Mouse (Mus musculus) embryonic facial prominence, embryonic 12.5 days (tissue): ENCODE measurements around the gene Hsf2bp. TPM values are rescaled to one million over a fixed set of nuclear protein-coding genes. Genes with fewer than 3 reads are reported as not detected.

Source experiments
- ATAC-seq: fragments of 200-750 bp; cut with Nextera tagmentation; 2 replicates; pipeline ENCODE4 v1.8.0; 2017; ENCODE audit not compliant: insufficient number of reproducible peaks, insufficient read depth, low FRiP score, low TSS enrichment
- H3K27ac ChIP-seq: fragments of 300-500 bp; sonication (generic); 2 replicates; pipeline ENCODE4 v1.5.1; 2016; ENCODE audit warnings: mild to moderate bottlenecking
- H3K27me3 ChIP-seq: fragments of 300-500 bp; sonication (generic); 2 replicates; pipeline ENCODE4 v1.6.1; 2016; ENCODE audit warnings: mild to moderate bottlenecking, moderate library complexity
- H3K36me3 ChIP-seq: fragments of 300-500 bp; sonication (generic); 2 replicates; pipeline ENCODE4 v1.6.1; 2016; ENCODE audit warnings: mild to moderate bottlenecking
- H3K4me1 ChIP-seq: fragments of 300-500 bp; sonication (generic); 2 replicates; pipeline ENCODE4 v1.6.1; 2016
- H3K4me2 ChIP-seq: fragments of 300-500 bp; sonication (generic); replicated peaks from 2 replicates; pipeline ENCODE4 v1.6.1; 2016; ENCODE audit warnings: mild to moderate bottlenecking, moderate library complexity
- H3K4me3 ChIP-seq: fragments of 300-500 bp; sonication (generic); 2 replicates; pipeline ENCODE4 v1.5.1; 2016; ENCODE audit warnings: mild to moderate bottlenecking
- H3K9ac ChIP-seq: fragments of 300-500 bp; sonication (generic); 2 replicates; pipeline ENCODE4 v1.6.1; 2016; ENCODE audit warnings: mild to moderate bottlenecking, moderate library complexity
- H3K9me3 ChIP-seq: fragments of 300-500 bp; sonication (generic); 2 replicates; pipeline ENCODE4 v1.6.1; 2016; ENCODE audit warnings: mild to moderate bottlenecking, moderate library complexity
- WGBS: fragments of 180-500 bp; shearing (Covaris S2); methylation state at CpG from one replicate; pipeline ENCODE4 v1.1.7; 2016; 5-methylcytosine and 5-hydroxymethylcytosine counted together
- polyA plus RNA-seq: library from polyadenylated mRNA; unstranded; fragments of >200 nt; fragmentation: Nextera tagmentation; extraction: Ambion mirVana; gene quantifications from 2 replicates; pipeline ENCODE4 v1.2.1, GENCODE M21; 2016

Hsf2bp gene
- polyA plus RNA-seq, 1 experiment from 2014 or later = 0.35 TPM

- Histone ChIP-seq H3K4me3 (no peak overlapping the region), H3K9me3 (no peaks in the 10 kb centered on the region), H3K4me1 (peaks cover 27% of the 10 kb centered on the region), H3K36me3 (no peaks in the 10 kb centered on the region), H3K27ac (peak overlapping the region; percentile 50; the same call in 1 of the 2 replicates), H3K4me2 (no peak overlapping the region), H3K9ac (no peak overlapping the region), H3K27me3 (no peaks in the 10 kb centered on the region)
- no peak for ATAC-seq
- 31% methylated on average over 7 of the region's 7 CpGs for WGBS
Measured at GRCm38 (mm10) chr17:31931499-31931898, 104.7 kb downstream of the Hsf2bp start.

- Histone ChIP-seq H3K4me2 (no peak overlapping the region), H3K9ac (no peak overlapping the region), H3K4me3 (no peak overlapping the region), H3K27ac (no peak overlapping the region), H3K4me1 (peaks cover 14% of the 10 kb centered on the region), H3K36me3 (no peaks in the 10 kb centered on the region), H3K27me3 (no peaks in the 10 kb centered on the region), H3K9me3 (no peaks in the 10 kb centered on the region)
- 62% methylated on average over 13 of the region's 13 CpGs for WGBS
- ATAC-seq = no peak
Measured at GRCm38 (mm10) chr17:31929844-31930715, 106.1 kb downstream of the Hsf2bp start.

- no peak for ATAC-seq
- Histone ChIP-seq H3K9me3 (no peaks in the 10 kb centered on the region), H3K4me1 (peaks cover 11% of the 10 kb centered on the region), H3K9ac (no peak overlapping the region), H3K27ac (no peak overlapping the region), H3K4me2 (no peak overlapping the region), H3K4me3 (no peak overlapping the region), H3K36me3 (no peaks in the 10 kb centered on the region), H3K27me3 (no peaks in the 10 kb centered on the region)
- 93% methylated on average over 6 of the region's 6 CpGs for WGBS
Measured at GRCm38 (mm10) chr17:31929032-31929431, 107.1 kb downstream of the Hsf2bp start.

GRCm38 (mm10) chr17:31927895-31928626 is 108.1 kb downstream of the Hsf2bp start:
- H3K9me3 ChIP-seq = no peaks in the 10 kb centered on the region
- H3K27ac ChIP-seq = no peak overlapping the region
- H3K4me1 ChIP-seq = peaks cover 11% of the 10 kb centered on the region
- WGBS = 85% methylated on average over 10 of the region's 10 CpGs
- no peak overlapping the region for H3K4me3 ChIP-seq
- H3K9ac ChIP-seq = no peak overlapping the region
- no peak for ATAC-seq
- no peaks in the 10 kb centered on the region for H3K27me3 ChIP-seq
- no peak overlapping the region for H3K4me2 ChIP-seq
- no peaks in the 10 kb centered on the region for H3K36me3 ChIP-seq

GRCm38 (mm10) chr17:31924229-31924628 is 111.9 kb downstream of the Hsf2bp start:
- Histone ChIP-seq H3K4me3 (no peak overlapping the region), H3K4me2 (no peak overlapping the region), H3K27ac (no peak overlapping the region), H3K4me1 (peaks cover 7% of the 10 kb centered on the region; the same call in 1 of the 2 replicates), H3K9me3 (no peaks in the 10 kb centered on the region), H3K36me3 (no peaks in the 10 kb centered on the region), H3K27me3 (no peaks in the 10 kb centered on the region), H3K9ac (no peak overlapping the region)
- WGBS = 54% methylated on average over 4 of the region's 4 CpGs
- ATAC-seq = no peak

GRCm38 (mm10) chr17:31923310-31923970 is 112.7 kb downstream of the Hsf2bp start:
- ATAC-seq = no peak
- Histone ChIP-seq H3K9ac (no peak overlapping the region), H3K4me2 (no peak overlapping the region), H3K4me1 (peaks cover 7% of the 10 kb centered on the region; the same call in 1 of the 2 replicates), H3K4me3 (no peak overlapping the region), H3K27me3 (no peaks in the 10 kb centered on the region), H3K27ac (no peak overlapping the region), H3K9me3 (no peaks in the 10 kb centered on the region), H3K36me3 (no peaks in the 10 kb centered on the region)
- WGBS = 77% methylated on average over 7 of the region's 7 CpGs

GRCm38 (mm10) chr17:31920589-31921190 is 115.5 kb downstream of the Hsf2bp start:
- H3K4me1 ChIP-seq = peaks cover 17% of the 10 kb centered on the region
- no peak for ATAC-seq
- no peak overlapping the region for H3K9ac ChIP-seq
- no peaks in the 10 kb centered on the region for H3K27me3 ChIP-seq
- WGBS = 39% methylated on average over 9 of the region's 9 CpGs
- 0 out of 2 replicates have a peak, but pooled peaks cover 4% of the 10 kb centered on the region for H3K9me3 ChIP-seq
- H3K36me3 ChIP-seq = no peaks in the 10 kb centered on the region
- no peak overlapping the region for H3K4me3 ChIP-seq
- H3K27ac ChIP-seq = no peak overlapping the region
- H3K4me2 ChIP-seq = no peak overlapping the region

- no peak overlapping the region for H3K27ac ChIP-seq
- ATAC-seq = no peak
- H3K4me3 ChIP-seq = no peak overlapping the region
- H3K9ac ChIP-seq = no peak overlapping the region
- H3K4me1 ChIP-seq = peaks cover 19% of the 10 kb centered on the region
- H3K36me3 ChIP-seq = no peaks in the 10 kb centered on the region
- H3K9me3 ChIP-seq = 0 out of 2 replicates have a peak, but pooled peaks cover 4% of the 10 kb centered on the region
- H3K27me3 ChIP-seq = no peaks in the 10 kb centered on the region
- H3K4me2 ChIP-seq = no peak overlapping the region
- WGBS = 81% methylated on average over 7 of the region's 7 CpGs
Measured at GRCm38 (mm10) chr17:31919599-31919998, 116.5 kb downstream of the Hsf2bp start.

- 90% methylated on average over 8 of the region's 8 CpGs for WGBS
- 0 out of 2 replicates have a peak, but pooled peaks cover 4% of the 10 kb centered on the region for H3K9me3 ChIP-seq
- no peak for ATAC-seq
Measured at GRCm38 (mm10) chr17:31918374-31918773, 117.8 kb downstream of the Hsf2bp start.

GRCm38 (mm10) chr17:31916461-31916775 is 119.7 kb downstream of the Hsf2bp start:
- ATAC-seq = no peak
- 0 out of 2 replicates have a peak, but pooled peaks cover 4% of the 10 kb centered on the region for H3K9me3 ChIP-seq
- no peak overlapping the region for H3K4me3 ChIP-seq
- 87% methylated on average over 6 of the region's 6 CpGs for WGBS
- peaks cover 34% of the 10 kb centered on the region for H3K4me1 ChIP-seq
- H3K9ac ChIP-seq = no peak overlapping the region
- H3K27ac ChIP-seq = no peak overlapping the region
- H3K36me3 ChIP-seq = no peaks in the 10 kb centered on the region
- no peak overlapping the region for H3K4me2 ChIP-seq
- H3K27me3 ChIP-seq = no peaks in the 10 kb centered on the region

More at GRCm38 (mm10) chr17:31918374-31918773, 117.8 kb downstream of the Hsf2bp start:
- H3K9ac ChIP-seq = no peak overlapping the region
- H3K27me3 ChIP-seq = no peaks in the 10 kb centered on the region
- no peaks in the 10 kb centered on the region for H3K36me3 ChIP-seq
- H3K4me2 ChIP-seq = no peak overlapping the region
- H3K4me1 ChIP-seq = peaks cover 24% of the 10 kb centered on the region
- no peak overlapping the region for H3K4me3 ChIP-seq
- H3K27ac ChIP-seq = no peak overlapping the region

GRCm38 (mm10) chr17:31915756-31916460 is 120.2 kb downstream of the Hsf2bp start:
- Histone ChIP-seq H3K27me3 (no peaks in the 10 kb centered on the region), H3K4me2 (no peak overlapping the region), H3K27ac (no peak overlapping the region), H3K9me3 (0 out of 2 replicates have a peak, but pooled peaks cover 4% of the 10 kb centered on the region), H3K4me3 (no peak overlapping the region), H3K4me1 (peaks cover 32% of the 10 kb centered on the region), H3K36me3 (no peaks in the 10 kb centered on the region), H3K9ac (no peak overlapping the region)
- ATAC-seq = no peak
- 68% methylated on average over 18 of the region's 18 CpGs for WGBS
